Mouse (Mus musculus): ENCODE results near the gene Pacsin3. TPM values are rescaled to one million over a fixed set of nuclear protein-coding genes. Genes with fewer than 3 reads are reported as not detected.
A peak's percentile ranks its signal among the peaks of the same experiment; 100 is the strongest.

Pacsin3 gene
- polyA plus RNA-seq (2014; fragmentation: Nextera tagmentation; extraction: Ambion mirVana) = 16.4 and 17.3 TPM in 2 replicates

DNA sequence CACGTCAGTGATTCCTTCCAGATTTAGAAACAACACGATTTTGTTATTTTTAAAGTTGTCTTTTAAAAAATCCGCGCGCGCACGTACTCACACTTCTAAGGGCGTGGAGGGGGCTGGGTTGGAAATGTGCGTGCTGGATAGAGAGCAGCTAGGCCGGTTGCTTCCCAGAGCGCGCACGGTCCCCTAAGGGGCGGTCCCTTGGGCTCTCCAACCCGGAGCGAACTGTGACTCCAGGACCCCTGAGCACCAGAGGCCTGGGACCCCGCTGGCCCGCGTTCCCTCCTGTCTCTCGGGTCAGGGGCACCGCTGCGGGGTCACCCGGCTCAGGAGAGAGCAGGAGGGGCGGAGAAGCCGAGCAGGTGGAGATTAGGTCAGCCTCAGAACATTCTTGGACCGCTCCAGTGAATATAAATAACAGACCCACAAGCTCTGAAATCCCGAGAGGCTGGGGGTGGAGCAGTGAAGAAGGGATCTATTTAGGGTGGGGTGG is at the start of gene Pacsin3:
Gene Pacsin3 (plus strand): TSS at position 294 of the 490 bp plus-strand sequence.
- 0 out of 2 replicates have a peak, but pooled peaks cover 3% of the 10 kb centered on the region for H3K36me3 ChIP-seq (ENCODE audit: control insufficient read depth, insufficient read depth, low read length)
- H3K27ac ChIP-seq (ENCODE audit: low read depth, low read length) = no peak within 1 kb of the TSS
- H3K4me1 ChIP-seq (replicated peaks; ENCODE audit: control insufficient read depth, insufficient read depth, low read length) = peaks cover 16% of the 10 kb centered on the region
- peaks cover 13% of the 10 kb centered on the region for H3K27me3 ChIP-seq (ENCODE audit: control insufficient read depth, insufficient read depth, low read length)
- ATAC-seq (ENCODE audit: low FRiP score) (peak; percentile 28), DNase-seq (ENCODE audit: low spot score) (peak; percentile 56)
- H3K9me3 ChIP-seq (ENCODE audit: control insufficient read depth, low read length) = no peaks in the 10 kb centered on the region
- peak within 1 kb of the TSS; percentile 99 for H3K4me2 ChIP-seq (replicated peaks; ENCODE audit: low read depth, low read length)
- peak within 1 kb of the TSS; percentile 59 for H3K9ac ChIP-seq (ENCODE audit: low read depth, low read length)
- WGBS = 0% methylated on average over 27 of the region's 27 CpGs
- peak within 1 kb of the TSS; percentile 53 for H3K4me3 ChIP-seq (ENCODE audit: low read depth, low read length)

DNA sequence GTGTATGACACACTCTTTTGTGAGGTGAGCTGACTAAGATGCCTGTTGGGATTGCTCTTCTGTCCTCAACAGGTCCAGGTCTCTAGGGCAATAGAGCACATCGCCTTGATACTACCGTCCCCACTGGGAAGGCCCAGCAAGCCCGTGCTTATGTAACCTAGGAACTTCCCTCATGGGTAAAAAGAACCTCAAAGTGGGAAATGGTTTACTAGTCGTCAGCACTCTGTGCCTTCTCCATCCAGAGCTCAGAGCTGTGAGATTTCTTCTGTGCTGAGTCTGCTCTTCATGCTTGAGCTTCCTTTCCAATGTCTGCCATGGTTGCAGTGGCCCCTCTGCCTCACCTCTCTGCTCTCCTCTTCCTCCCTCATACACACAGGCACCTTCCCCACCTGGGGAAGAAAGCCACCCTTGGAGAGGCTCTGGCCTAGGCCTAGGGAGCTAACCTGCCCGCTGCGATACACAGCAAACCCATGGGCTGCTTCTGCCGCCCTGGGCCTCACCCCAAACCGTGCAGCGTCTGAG is 49.4 kb upstream of the Pacsin3 start:
- Histone ChIP-seq H3K36me3 (ENCODE audit: control insufficient read depth, insufficient read depth, low read length) (peaks cover 15% of the 10 kb centered on the region), H3K4me3 (ENCODE audit: low read depth, low read length) (no peak overlapping the region), H3K9ac (ENCODE audit: low read depth, low read length) (no peak overlapping the region), H3K9me3 (ENCODE audit: control insufficient read depth, low read length) (no peaks in the 10 kb centered on the region), H3K4me1 (replicated peaks; ENCODE audit: control insufficient read depth, insufficient read depth, low read length) (no peaks in the 10 kb centered on the region; the same call in 1 of the 2 replicates), H3K27ac (ENCODE audit: low read depth, low read length) (no peak overlapping the region), H3K4me2 (replicated peaks; ENCODE audit: low read depth, low read length) (no peak overlapping the region), H3K27me3 (ENCODE audit: control insufficient read depth, insufficient read depth, low read length) (no peaks in the 10 kb centered on the region)
- ATAC-seq (ENCODE audit: low FRiP score) = no peak
- 89% methylated on average over 9 of the region's 9 CpGs for WGBS
- DNase-seq (ENCODE audit: low spot score) = no peak

DNA sequence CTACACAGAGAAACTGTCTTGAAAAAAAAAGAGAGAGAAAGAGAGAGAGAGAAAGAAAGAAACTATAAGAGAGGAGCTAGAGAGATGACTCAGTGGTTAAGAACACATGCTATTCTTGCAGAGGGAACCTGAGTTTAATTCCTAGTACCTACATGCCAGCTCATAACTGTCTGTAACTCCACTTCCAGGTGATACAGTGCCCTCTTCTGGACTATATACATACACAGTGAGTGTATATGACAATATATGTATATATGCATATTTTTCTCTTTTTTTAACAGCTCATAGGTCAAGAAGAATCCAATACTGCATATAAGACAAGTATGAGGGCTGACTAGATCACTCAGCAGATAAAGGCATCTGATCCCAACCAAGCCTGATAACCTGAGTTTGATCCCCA is 42.4 kb upstream of the Pacsin3 start:
- Histone ChIP-seq H3K4me2 (replicated peaks; ENCODE audit: low read depth, low read length) (no peak overlapping the region), H3K27ac (ENCODE audit: low read depth, low read length) (no peak overlapping the region), H3K36me3 (ENCODE audit: control insufficient read depth, insufficient read depth, low read length) (0 out of 2 replicates have a peak, but pooled peaks cover 8% of the 10 kb centered on the region), H3K4me1 (replicated peaks; ENCODE audit: control insufficient read depth, insufficient read depth, low read length) (no peaks in the 10 kb centered on the region), H3K9me3 (ENCODE audit: control insufficient read depth, low read length) (no peaks in the 10 kb centered on the region), H3K4me3 (ENCODE audit: low read depth, low read length) (no peak overlapping the region), H3K9ac (ENCODE audit: low read depth, low read length) (no peak overlapping the region), H3K27me3 (ENCODE audit: control insufficient read depth, insufficient read depth, low read length) (no peaks in the 10 kb centered on the region)
- no peak for ATAC-seq (ENCODE audit: low FRiP score)
- DNase-seq (ENCODE audit: low spot score) = no peak

DNA sequence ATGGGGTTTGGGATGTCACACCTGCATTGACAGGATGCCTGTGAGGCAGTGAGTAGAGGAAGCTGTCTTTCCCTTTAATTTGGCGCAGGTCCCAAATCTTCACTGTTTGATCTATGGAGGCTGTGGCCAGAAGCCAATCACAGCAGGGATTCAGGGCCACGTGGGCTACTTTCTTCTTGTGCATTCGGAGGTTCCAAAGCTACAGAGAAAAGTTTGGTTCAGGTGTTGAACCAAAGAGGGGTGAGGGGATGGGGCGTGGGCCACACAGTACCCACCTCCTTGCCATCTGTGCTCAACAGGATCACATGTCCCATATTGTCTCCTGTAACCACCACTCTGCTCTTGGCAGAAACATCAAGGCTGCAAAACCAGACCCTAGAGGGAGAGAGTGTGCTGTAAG is 38.7 kb upstream of the Pacsin3 start:
- no peak overlapping the region for H3K27ac ChIP-seq (ENCODE audit: low read depth, low read length)
- H3K9ac ChIP-seq (ENCODE audit: low read depth, low read length) = no peak overlapping the region
- H3K9me3 ChIP-seq (ENCODE audit: control insufficient read depth, low read length) = no peaks in the 10 kb centered on the region
- DNase-seq (ENCODE audit: low spot score) (no peak), ATAC-seq (ENCODE audit: low FRiP score) (no peak)
- no peak overlapping the region for H3K4me3 ChIP-seq (ENCODE audit: low read depth, low read length)
- 0 out of 2 replicates have a peak, but pooled peaks cover 4% of the 10 kb centered on the region for H3K36me3 ChIP-seq (ENCODE audit: control insufficient read depth, insufficient read depth, low read length)
- no peaks in the 10 kb centered on the region for H3K27me3 ChIP-seq (ENCODE audit: control insufficient read depth, insufficient read depth, low read length)
- no peak overlapping the region for H3K4me2 ChIP-seq (replicated peaks; ENCODE audit: low read depth, low read length)
- WGBS = 80% methylated on average over 4 of the region's 4 CpGs
- H3K4me1 ChIP-seq (replicated peaks; ENCODE audit: control insufficient read depth, insufficient read depth, low read length) = no peaks in the 10 kb centered on the region

DNA sequence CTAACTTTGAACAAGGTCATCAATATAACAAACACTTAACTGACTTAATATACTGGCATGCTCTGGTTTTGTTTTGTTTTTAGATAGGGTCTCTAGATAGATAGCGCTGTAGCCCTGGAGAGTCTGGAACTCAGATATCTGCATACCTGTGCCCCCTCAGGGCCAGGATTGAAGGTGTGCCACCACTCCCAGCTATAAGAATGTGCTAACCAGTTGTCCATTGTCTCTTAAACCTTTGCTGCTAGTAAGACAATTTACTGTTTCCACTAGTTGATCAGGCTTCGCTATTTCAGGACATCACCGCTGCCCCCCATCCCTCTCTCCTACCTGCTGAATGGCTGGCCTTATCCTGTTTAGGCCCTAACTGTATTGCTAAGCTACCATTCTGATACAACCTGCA is 35.3 kb upstream of the Pacsin3 start:
- Histone ChIP-seq H3K9ac (ENCODE audit: low read depth, low read length) (no peak overlapping the region), H3K9me3 (ENCODE audit: control insufficient read depth, low read length) (no peaks in the 10 kb centered on the region), H3K27me3 (ENCODE audit: control insufficient read depth, insufficient read depth, low read length) (no peaks in the 10 kb centered on the region), H3K27ac (ENCODE audit: low read depth, low read length) (no peak overlapping the region), H3K4me2 (replicated peaks; ENCODE audit: low read depth, low read length) (no peak overlapping the region), H3K4me3 (ENCODE audit: low read depth, low read length) (no peak overlapping the region), H3K4me1 (replicated peaks; ENCODE audit: control insufficient read depth, insufficient read depth, low read length) (no peaks in the 10 kb centered on the region), H3K36me3 (ENCODE audit: control insufficient read depth, insufficient read depth, low read length) (no peaks in the 10 kb centered on the region)
- ATAC-seq (ENCODE audit: low FRiP score) = no peak
- WGBS = 96% methylated on average over 3 of the region's 3 CpGs
- no peak for DNase-seq (ENCODE audit: low spot score)

DNA sequence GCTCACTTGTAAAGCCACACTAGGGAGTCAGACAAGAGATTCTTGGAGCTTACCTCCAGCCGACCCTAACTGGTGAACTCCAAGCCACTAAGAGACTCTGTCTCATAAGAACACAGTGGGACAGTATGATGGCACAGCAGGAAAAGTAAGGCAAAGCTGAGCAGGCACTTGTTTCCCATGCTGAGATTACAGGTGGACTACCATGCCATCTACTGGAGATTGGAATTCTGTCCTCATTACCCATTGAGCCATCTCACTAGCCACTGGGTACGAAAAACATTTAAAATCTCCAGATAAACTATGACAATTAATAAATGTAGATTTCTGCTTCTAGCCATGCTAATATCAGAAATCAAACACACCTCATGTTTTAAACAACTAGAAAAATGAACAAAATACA is 32.1 kb upstream of the Pacsin3 start:
- ATAC-seq (ENCODE audit: low FRiP score) (no peak), DNase-seq (ENCODE audit: low spot score) (no peak)
- Histone ChIP-seq H3K4me3 (ENCODE audit: low read depth, low read length) (no peak overlapping the region), H3K27ac (ENCODE audit: low read depth, low read length) (no peak overlapping the region), H3K27me3 (ENCODE audit: control insufficient read depth, insufficient read depth, low read length) (no peaks in the 10 kb centered on the region), H3K4me2 (replicated peaks; ENCODE audit: low read depth, low read length) (no peak overlapping the region), H3K9me3 (ENCODE audit: control insufficient read depth, low read length) (no peaks in the 10 kb centered on the region), H3K9ac (ENCODE audit: low read depth, low read length) (no peak overlapping the region), H3K4me1 (replicated peaks; ENCODE audit: control insufficient read depth, insufficient read depth, low read length) (no peaks in the 10 kb centered on the region), H3K36me3 (ENCODE audit: control insufficient read depth, insufficient read depth, low read length) (no peaks in the 10 kb centered on the region)
- 85% methylated on average over 2 of the region's 2 CpGs for WGBS

GRCm38 (mm10) chr2:91229735-91230134 is 26.0 kb upstream of the Pacsin3 start:
- Histone ChIP-seq H3K4me2 (replicated peaks; ENCODE audit: low read depth, low read length) (no peak overlapping the region), H3K27ac (ENCODE audit: low read depth, low read length) (no peak overlapping the region), H3K9me3 (ENCODE audit: control insufficient read depth, low read length) (no peaks in the 10 kb centered on the region), H3K27me3 (ENCODE audit: control insufficient read depth, insufficient read depth, low read length) (no peaks in the 10 kb centered on the region), H3K4me3 (ENCODE audit: low read depth, low read length) (no peak overlapping the region), H3K9ac (ENCODE audit: low read depth, low read length) (no peak overlapping the region), H3K36me3 (ENCODE audit: control insufficient read depth, insufficient read depth, low read length) (no peaks in the 10 kb centered on the region), H3K4me1 (replicated peaks; ENCODE audit: control insufficient read depth, insufficient read depth, low read length) (no peaks in the 10 kb centered on the region)
- ATAC-seq (ENCODE audit: low FRiP score) (no peak), DNase-seq (ENCODE audit: low spot score) (no peak)
- WGBS = 86% methylated on average over 2 of the region's 2 CpGs

GRCm38 (mm10) chr2:91236601-91237510 is 18.9 kb upstream of the Pacsin3 start, which contains the start of gene Ddb2:
TSS of gene Ddb2 (minus strand) at chr2:91236982.
- DNase-seq (ENCODE audit: low spot score) (peak; percentile 96), ATAC-seq (ENCODE audit: low FRiP score) (peak; percentile 98)
- peak within 1 kb of the TSS; percentile 80 for H3K27ac ChIP-seq (ENCODE audit: low read depth, low read length)
- H3K4me3 ChIP-seq (ENCODE audit: low read depth, low read length) = peak within 1 kb of the TSS; percentile 47
- 1% methylated on average over 48 of the region's 48 CpGs for WGBS
- no peaks in the 10 kb centered on the region for H3K27me3 ChIP-seq (ENCODE audit: control insufficient read depth, insufficient read depth, low read length)
- no peaks in the 10 kb centered on the region for H3K4me1 ChIP-seq (replicated peaks; ENCODE audit: control insufficient read depth, insufficient read depth, low read length)
- no peaks in the 10 kb centered on the region for H3K9me3 ChIP-seq (ENCODE audit: control insufficient read depth, low read length)
- H3K9ac ChIP-seq (ENCODE audit: low read depth, low read length) = peak within 1 kb of the TSS; percentile 67
- H3K36me3 ChIP-seq (ENCODE audit: control insufficient read depth, insufficient read depth, low read length) = no peaks in the 10 kb centered on the region
- H3K4me2 ChIP-seq (replicated peaks; ENCODE audit: low read depth, low read length) = peak within 1 kb of the TSS; percentile 79
